Mouse (Mus musculus) heart, postnatal 10 days (tissue): ENCODE results near the gene Ociad1. TPM values are rescaled to one million over a fixed set of nuclear protein-coding genes. Genes with fewer than 3 reads are reported as not detected.

Experiments used
- total RNA-seq, 2 experiments: library from RNA; stranded (reverse); gene quantifications; 2 replicates each; pipeline ENCODE4 v1.2.3; 2021

The Ociad1 gene
- total RNA-seq, 2 experiments from 2014 or later = 264 TPM

Other genes starting within 250 kb of the Ociad1 start
- 10 to 100 TPM; 47.4 to 51.3 TPM for gene Fryl, start 36.2 kb upstream of the Ociad1 start, total RNA-seq
- gene Ociad2, start 48.2 kb downstream of the Ociad1 start, total RNA-seq = 1 to 10 TPM; 8.5 to 9.6 TPM
- gene Cwh43, start 113.3 kb downstream of the Ociad1 start, total RNA-seq = not detected
- gene Dcun1d4, start 188.2 kb downstream of the Ociad1 start, total RNA-seq = 10 to 100 TPM; 16.6 to 19.7 TPM